ENCODE assay signal across 39 mouse cellular contexts in the genomic region with DNA sequence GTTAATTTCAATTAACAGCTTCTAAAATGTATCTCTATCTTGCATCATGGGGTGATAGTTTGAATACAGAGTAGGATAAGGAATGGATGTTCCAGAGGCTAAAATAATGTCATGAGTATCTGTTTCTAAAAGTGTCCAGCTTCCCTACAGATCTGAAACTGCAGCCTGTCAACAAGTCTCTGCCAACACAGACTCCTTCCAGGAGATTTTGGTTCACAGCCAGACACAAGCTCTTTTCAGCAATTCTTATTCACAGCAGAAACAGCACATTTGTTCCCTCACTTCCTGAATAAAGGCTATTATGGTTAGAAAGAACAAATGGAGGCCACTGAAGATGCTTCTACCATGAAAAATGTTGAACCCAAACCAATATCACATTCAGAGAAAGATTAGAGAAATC. TPM values are rescaled to one million over a fixed set of nuclear protein-coding genes. Genes with fewer than 3 reads are reported as not detected.
DNase-seq lines count a peak whose midpoint lies in the region; ATAC-seq and TF ChIP-seq lines count a peak whose summit lies in the region.
"Had no signal": no experiment of that assay in that cellular context is flagged by ENCODE, and none has a peak within 500 bp of the region (broad histone marks: within the 10 kb centered on the region; RNA-seq: fewer than 3 reads in every experiment).

No protein-coding gene starts in this region.

- no peak overlapping the region for H3K4me3 ChIP-seq in forebrain, postnatal 0 days (ENCODE audit: low read depth, low read length)
- H3K4me3 ChIP-seq in forebrain, embryonic 16.5 days (replicated peaks; ENCODE audit: low read length), result no peak overlapping the region
- H3K4me3 ChIP-seq: embryonic facial prominence, embryonic 12.5 days; heart, adult 2 months; heart, embryonic 12.5 days; hindbrain, embryonic 15.5 days; layer of hippocampus, adult 2 months; liver, embryonic 12.5 days; neural tube, embryonic 13.5 days had no signal

- no peak overlapping the region for H3K9ac ChIP-seq in forebrain, postnatal 0 days
- H3K9ac ChIP-seq in forebrain, embryonic 16.5 days (replicated peaks; ENCODE audit: low read depth, low read length), result no peak overlapping the region
- H3K9ac ChIP-seq: embryonic facial prominence, embryonic 12.5 days; heart, embryonic 12.5 days; hindbrain, embryonic 15.5 days; liver, embryonic 12.5 days; liver, postnatal 0 days; neural tube, embryonic 13.5 days had no signal

- peak; percentile 2 for DNase-seq in forebrain, postnatal 0 days
- peak; percentile 11 for DNase-seq in left cerebral cortex, adult 11 months (ENCODE audit: low spot score)
- DNase-seq in left cerebral cortex, postnatal 4 days, result no peak
- peak; percentile 4 to 12 for DNase-seq in right cerebral cortex, adult 2 months (ENCODE audit: low spot score in 2 of 2)
- no peak for DNase-seq in right cerebral cortex, postnatal 4 days
- no peak for DNase-seq in urinary bladder, postnatal 36 days (ENCODE audit: low spot score in 2 of 2)
- DNase-seq: adrenal gland, postnatal 10 days; cerebellum, adult 11-12 months; cerebellum, adult 9-11 months; embryo, embryonic 11 days; heart, adult 2 months; heart, postnatal 4 days; kidney, adult 18-20 months; kidney, postnatal 36 days; liver, postnatal 0 days; lung, postnatal 36 days had no signal

- no peak overlapping the region for H3K4me2 ChIP-seq in forebrain, postnatal 0 days (ENCODE audit: low read depth)
- H3K4me2 ChIP-seq in forebrain, embryonic 16.5 days (ENCODE audit: low read length), result no peak overlapping the region
- H3K4me2 ChIP-seq: embryonic facial prominence, embryonic 12.5 days; heart, embryonic 12.5 days; hindbrain, embryonic 15.5 days; liver, embryonic 12.5 days; midbrain, embryonic 11.5 days; neural tube, embryonic 13.5 days had no signal

- intact Hi-C loops in left cerebral cortex, postnatal 4 days (cut with DNase I), result no loop called here

- ATAC-seq in forebrain, postnatal 0 days, result no peak
- no peak for ATAC-seq in forebrain, embryonic 16.5 days
- ATAC-seq: forebrain, embryonic 14.5 days; liver, embryonic 12.5 days; liver, postnatal 0 days; Patski had no signal

- TF ChIP-seq CTCF in forebrain, postnatal 0 days (IDR thresholded peaks at IDR 0.05; ENCODE audit: low read depth), result no peak

- no peaks in the 10 kb centered on the region for H3K4me1 ChIP-seq in forebrain, postnatal 0 days (ENCODE audit: insufficient read depth)
- no peaks in the 10 kb centered on the region for H3K4me1 ChIP-seq in forebrain, embryonic 16.5 days (replicated peaks; ENCODE audit: control insufficient read depth, insufficient read depth, low read length)
- H3K4me1 ChIP-seq: embryonic facial prominence, embryonic 12.5 days; heart, embryonic 12.5 days; hindbrain, embryonic 15.5 days; liver, embryonic 12.5 days; neural tube, embryonic 13.5 days had no signal

- H3K27me3 ChIP-seq in forebrain, postnatal 0 days (ENCODE audit: insufficient read depth, low read length), result no peaks in the 10 kb centered on the region
- H3K27me3 ChIP-seq in forebrain, embryonic 16.5 days (replicated peaks; ENCODE audit: control insufficient read depth, insufficient read depth, low read length), result no peaks in the 10 kb centered on the region
- H3K27me3 ChIP-seq: embryonic facial prominence, embryonic 12.5 days; heart, embryonic 12.5 days; hindbrain, embryonic 15.5 days; liver, embryonic 12.5 days; neural tube, embryonic 13.5 days; Patski had no signal

- no peaks in the 10 kb centered on the region for H3K9me3 ChIP-seq in forebrain, postnatal 0 days (ENCODE audit: low read length)
- no peaks in the 10 kb centered on the region for H3K9me3 ChIP-seq in forebrain, embryonic 16.5 days (ENCODE audit: control insufficient read depth, low read length)
- H3K9me3 ChIP-seq: embryonic facial prominence, embryonic 12.5 days; heart, embryonic 12.5 days; hindbrain, embryonic 15.5 days; liver, embryonic 12.5 days; neural tube, embryonic 13.5 days had no signal

- no peaks in the 10 kb centered on the region for H3K36me3 ChIP-seq in forebrain, postnatal 0 days (ENCODE audit: insufficient read depth)
- H3K36me3 ChIP-seq in forebrain, embryonic 16.5 days (ENCODE audit: control insufficient read depth, insufficient read depth), result no peaks in the 10 kb centered on the region
- H3K36me3 ChIP-seq: embryonic facial prominence, embryonic 12.5 days; heart, embryonic 12.5 days; hindbrain, embryonic 15.5 days; liver, embryonic 12.5 days; neural tube, embryonic 13.5 days had no signal

- H3K27ac ChIP-seq in forebrain, postnatal 0 days (ENCODE audit: low read depth, low read length), result no peak overlapping the region
- no peak overlapping the region for H3K27ac ChIP-seq in forebrain, embryonic 16.5 days (ENCODE audit: low read length)
- H3K27ac ChIP-seq: embryonic facial prominence, embryonic 12.5 days; heart, adult 2 months; hindbrain, embryonic 15.5 days; layer of hippocampus, adult 2 months; liver, embryonic 12.5 days; neural tube, embryonic 13.5 days had no signal

RNA-seq across cellular contexts. Expression of a gene that starts 29.1 kb away (rescaled TPM):
- total RNA-seq in forebrain, postnatal 0 days (2014; rRNA removed), result not detected in 2 replicates
- not detected in 2 replicates for polyA plus RNA-seq in forebrain, postnatal 0 days (2015; fragmentation: Nextera tagmentation; extraction: Ambion mirVana)
- not detected in 2 replicates for polyA plus RNA-seq in forebrain, embryonic 16.5 days (2015; fragmentation: Nextera tagmentation; extraction: Ambion mirVana)
- total RNA-seq in left cerebral cortex, postnatal 4 days (2021), result not detected
- total RNA-seq: adrenal gland, postnatal 10 days; gastrocnemius, adult 8-10 months; gastrocnemius, postnatal 4 days; heart, adult 2 months; heart, postnatal 4 days; layer of hippocampus, adult 2 months; layer of hippocampus, postnatal 14 days; left cerebral cortex, postnatal 36 days; megakaryocyte, adult 5-6 weeks; MEL had no signal
- polyA plus RNA-seq: embryonic facial prominence, embryonic 12.5 days; forebrain, embryonic 14.5 days; heart, adult 2 months; heart, embryonic 12.5 days; heart, postnatal 0 days; hindbrain, embryonic 15.5 days; intestine, embryonic 14.5 days; kidney, embryonic 16.5 days; limb, embryonic 14.5 days; liver, embryonic 12.5 days; liver, postnatal 0 days; lung, embryonic 16.5 days; midbrain, embryonic 11.5 days; neural tube, embryonic 13.5 days; Patski; small intestine, adult 2 months; stomach, embryonic 14.5 days had no signal

Comparison
In these comparisons a context has a peak if more than half of its experiments do, and no peak if none do; other contexts are left out.
1. DNase-seq: peak in forebrain, postnatal 0 days (single experiment), left cerebral cortex, adult 11 months (single experiment) and right cerebral cortex, adult 2 months (2 of 2); none in left cerebral cortex, postnatal 4 days (single experiment), right cerebral cortex, postnatal 4 days (single experiment) and urinary bladder, postnatal 36 days (0 of 2).